Mouse (Mus musculus) liver, adult 2 months (tissue): ENCODE results near the gene Ccl20. TPM values are rescaled to one million over a fixed set of nuclear protein-coding genes. Genes with fewer than 3 reads are reported as not detected.

Source experiments
- DNase-seq: peaks from one replicate; pipeline ENCODE4 v3.0.0-alpha.2; 2011; ENCODE audit warnings: low read depth, low spot score; ENCODE audit errors: extremely low read depth
- H3K27ac ChIP-seq: fragments of 200-500 bp; replicated peaks from 2 replicates; pipeline ENCODE4 v1.5.1; 2012; ENCODE audit warnings: low read depth, mild to moderate bottlenecking, control low read depth, inconsistent platforms, low read length; ENCODE audit not compliant: insufficient read depth
- H3K27me3 ChIP-seq: fragments of 200-500 bp; 2 replicates; pipeline ENCODE4 v1.6.1; 2012; ENCODE audit warnings: mild to moderate bottlenecking, moderate library complexity, low read length, inconsistent platforms; ENCODE audit not compliant: control insufficient read depth, insufficient read depth
- H3K36me3 ChIP-seq: fragments of 200-500 bp; 2 replicates; pipeline ENCODE4 v1.6.1; 2012; ENCODE audit warnings: low read length, inconsistent platforms; ENCODE audit not compliant: control insufficient read depth, insufficient read depth
- H3K4me1 ChIP-seq: fragments of 200-500 bp; 2 replicates; pipeline ENCODE4 v1.6.1; 2011; ENCODE audit warnings: low read length; ENCODE audit not compliant: control insufficient read depth, insufficient read depth
- H3K4me3 ChIP-seq: fragments of 200-500 bp; 2 replicates; pipeline ENCODE4 v1.5.1; 2011; ENCODE audit warnings: low read depth, mild to moderate bottlenecking, control low read depth, low read length, moderate library complexity; ENCODE audit not compliant: insufficient read depth
- H3K79me2 ChIP-seq: fragments of 200-500 bp; 2 replicates; pipeline ENCODE4 v1.6.1; 2012; ENCODE audit warnings: inconsistent platforms, mild to moderate bottlenecking, low read length, moderate library complexity; ENCODE audit not compliant: control insufficient read depth, insufficient read depth
- H3K9ac ChIP-seq: fragments of 200-500 bp; 2 replicates; pipeline ENCODE4 v1.6.1; 2012; ENCODE audit warnings: low read depth, mild to moderate bottlenecking, control low read depth, inconsistent platforms, low read length
- CTCF ChIP-seq: fragments of 200-500 bp; IDR thresholded peaks from 2 replicates; pipeline ENCODE4 v1.5.1; 2011; ENCODE audit warnings: low read depth, low read length, control low read depth
- POLR2A ChIP-seq: fragments of 200-500 bp; IDR thresholded peaks from 2 replicates; pipeline ENCODE4 v1.6.1; 2011; ENCODE audit warnings: low read length, control low read depth; ENCODE audit not compliant: insufficient read depth; ENCODE audit errors: extremely low read depth
- WGBS: fragments of 180-500 bp; shearing (Covaris S2); methylation state at CpG from one replicate; pipeline ENCODE4 v1.1.7; 2018; 5-methylcytosine and 5-hydroxymethylcytosine counted together
- polyA plus RNA-seq: library from polyadenylated mRNA; depleted of rRNA; stranded (reverse); fragments of >200 nt; gene quantifications from 2 replicates; pipeline ENCODE4 v1.2.3, GENCODE M21; 2012
- total RNA-seq: library from RNA; depleted of rRNA; stranded (reverse); fragments of >200 nt; gene quantifications from 2 replicates; pipeline ENCODE4 v1.2.3, GENCODE M21; 2014

Ccl20 gene
- total and polyA plus RNA-seq, 2 experiments: not detected

DNA sequence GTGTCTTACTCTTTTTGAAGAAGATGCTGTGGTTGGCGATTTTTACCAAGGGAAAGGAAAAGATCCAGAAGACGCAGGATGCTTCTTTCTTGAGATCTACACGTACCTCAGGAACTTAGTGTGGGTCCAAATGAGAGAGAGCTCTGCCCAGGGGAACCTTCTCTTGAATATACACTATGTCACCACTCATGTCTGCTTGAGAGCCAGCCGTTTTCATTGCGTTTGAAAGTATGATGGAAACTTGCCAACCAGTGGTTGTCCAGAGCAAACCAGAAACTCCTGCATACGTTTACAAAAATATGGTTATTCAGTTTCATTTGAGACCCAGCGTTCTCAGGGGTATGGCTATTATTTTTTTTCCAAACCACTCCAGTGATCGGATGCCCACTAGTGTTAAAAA, 24.9 kb downstream of the Ccl20 start:
- Histone ChIP-seq H3K9ac (no peak overlapping the region), H3K27me3 (no peaks in the 10 kb centered on the region), H3K36me3 (no peaks in the 10 kb centered on the region), H3K27ac (no peak overlapping the region), H3K4me3 (no peak overlapping the region), H3K79me2 (no peaks in the 10 kb centered on the region), H3K4me1 (no peaks in the 10 kb centered on the region)
- no peak for DNase-seq
- TF ChIP-seq POLR2A (no peak), CTCF (no peak)
- 77% methylated on average over 8 of the region's 8 CpGs for WGBS

GRCm38 (mm10) chr1:83142055-83142454, 25.5 kb downstream of the Ccl20 start:
- H3K4me3 ChIP-seq: no peak overlapping the region
- H3K9ac ChIP-seq: no peak overlapping the region
- H3K79me2 ChIP-seq: no peaks in the 10 kb centered on the region
- no peaks in the 10 kb centered on the region for H3K4me1 ChIP-seq
- no peak overlapping the region for H3K27ac ChIP-seq
- H3K36me3 ChIP-seq: no peaks in the 10 kb centered on the region
- DNase-seq: no peak
- H3K27me3 ChIP-seq: no peaks in the 10 kb centered on the region; the same call in 1 of the 2 replicates
- 75% methylated on average over 5 of the region's 5 CpGs for WGBS
- TF ChIP-seq POLR2A: no peak
- TF ChIP-seq CTCF: no peak

DNA sequence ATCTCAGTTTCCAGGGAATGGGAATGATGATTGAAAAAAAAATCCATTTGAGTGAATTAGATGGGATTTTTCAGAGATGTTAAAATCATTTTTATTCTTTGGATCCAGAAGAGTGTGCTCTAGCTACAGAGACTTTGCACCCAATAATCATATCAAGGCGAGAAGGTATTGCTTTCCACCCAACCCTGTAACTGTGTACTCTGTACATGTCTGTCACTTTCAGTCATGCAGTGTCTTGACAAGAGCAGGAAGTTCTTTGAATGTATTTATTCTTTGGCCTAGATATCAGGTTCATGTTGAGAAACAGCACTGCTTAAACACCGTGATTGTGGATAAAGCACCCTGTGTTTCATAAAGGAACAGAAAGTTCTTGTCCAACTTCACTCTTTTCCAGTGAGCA, 30.0 kb downstream of the Ccl20 start:
- H3K9ac ChIP-seq: no peak overlapping the region
- DNase-seq: no peak
- H3K36me3 ChIP-seq: no peaks in the 10 kb centered on the region
- no peaks in the 10 kb centered on the region; the same call in 1 of the 2 replicates for H3K27me3 ChIP-seq
- TF ChIP-seq POLR2A (no peak), CTCF (no peak)
- H3K79me2 ChIP-seq: no peaks in the 10 kb centered on the region
- 83% methylated on average over 2 of the region's 2 CpGs for WGBS
- no peak overlapping the region for H3K27ac ChIP-seq
- H3K4me1 ChIP-seq: no peaks in the 10 kb centered on the region
- H3K4me3 ChIP-seq: no peak overlapping the region

GRCm38 (mm10) chr1:83150227-83150626, 33.7 kb downstream of the Ccl20 start:
- H3K36me3 ChIP-seq: no peaks in the 10 kb centered on the region
- DNase-seq: peak; percentile 5
- H3K79me2 ChIP-seq: no peaks in the 10 kb centered on the region
- no peak for TF ChIP-seq CTCF
- no peak for TF ChIP-seq POLR2A
- no peak overlapping the region for H3K27ac ChIP-seq
- H3K4me3 ChIP-seq: no peak overlapping the region
- no peak overlapping the region for H3K9ac ChIP-seq
- 69% methylated on average over 3 of the region's 3 CpGs for WGBS
- H3K4me1 ChIP-seq: no peaks in the 10 kb centered on the region
- no peaks in the 10 kb centered on the region; the same call in 1 of the 2 replicates for H3K27me3 ChIP-seq

DNA sequence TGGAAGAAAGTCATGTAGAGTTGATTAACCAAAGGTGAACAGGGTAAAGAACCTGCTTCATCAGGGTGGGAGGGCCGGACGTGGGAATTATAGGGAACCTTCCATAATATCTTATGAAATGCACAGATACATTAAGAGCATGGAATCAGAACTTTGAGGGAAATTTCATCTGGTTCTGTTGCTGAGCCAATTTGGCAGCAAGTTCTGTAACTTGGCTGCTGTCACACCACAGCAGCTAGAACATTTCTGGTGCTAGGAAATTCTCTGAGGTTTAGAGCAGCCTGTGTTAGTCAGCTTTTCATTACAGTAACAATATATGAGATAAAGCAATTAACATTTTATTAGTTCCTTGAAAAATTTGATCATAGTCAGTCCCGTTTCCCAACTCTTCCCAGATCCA, 36.4 kb downstream of the Ccl20 start:
- DNase-seq: no peak
- TF ChIP-seq CTCF (no peak), POLR2A (no peak)
- H3K27me3 ChIP-seq: no peaks in the 10 kb centered on the region
- H3K79me2 ChIP-seq: no peaks in the 10 kb centered on the region
- no peaks in the 10 kb centered on the region for H3K4me1 ChIP-seq
- WGBS: 79% methylated on average over 3 of the region's 3 CpGs
- H3K36me3 ChIP-seq: no peaks in the 10 kb centered on the region
- no peak overlapping the region for H3K27ac ChIP-seq
- H3K4me3 ChIP-seq: no peak overlapping the region
- H3K9ac ChIP-seq: no peak overlapping the region

DNA sequence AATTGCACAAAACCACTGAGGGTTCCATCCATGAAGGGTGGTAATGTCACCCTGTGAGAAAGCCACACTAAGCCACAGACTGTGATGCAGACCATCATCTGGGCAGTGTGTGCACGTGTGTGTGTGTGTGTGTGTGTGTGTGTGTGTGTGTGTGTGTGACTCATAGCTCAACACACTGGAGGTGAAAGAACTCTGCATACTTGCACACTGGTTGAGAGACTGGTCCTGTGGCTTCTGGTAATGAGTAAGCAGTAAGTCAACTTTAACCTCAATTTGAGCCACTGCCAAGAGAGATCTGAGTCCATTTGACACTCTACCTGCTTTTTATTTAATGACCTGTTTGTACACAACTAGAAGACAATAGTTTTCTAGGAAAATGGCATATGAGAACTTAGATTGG, 40.3 kb downstream of the Ccl20 start:
- Histone ChIP-seq H3K9ac (no peak overlapping the region), H3K4me3 (no peak overlapping the region), H3K27me3 (no peaks in the 10 kb centered on the region), H3K36me3 (no peaks in the 10 kb centered on the region), H3K4me1 (no peaks in the 10 kb centered on the region), H3K79me2 (no peaks in the 10 kb centered on the region), H3K27ac (no peak overlapping the region)
- 36% methylated on average over 1 of the region's 1 CpGs for WGBS
- no peak for TF ChIP-seq POLR2A
- peak; percentile 14 for DNase-seq
